Mouse (Mus musculus): ENCODE measurements around the gene Chst11. TPM values are rescaled to one million over a fixed set of nuclear protein-coding genes. Genes with fewer than 3 reads are reported as not detected.

Gene Chst11
- polyA plus RNA-seq, 1 experiment from 2014 or later: 2.9 TPM

Other genes with a start within 250 kb of the Chst11 start
- gene Nfyb, start 221.4 kb upstream of the Chst11 start, polyA plus RNA-seq (2015; fragmentation: Nextera tagmentation; extraction: Ambion mirVana): 57.6 and 57.8 TPM in 2 replicates
- 133 and 141 TPM in 2 replicates for gene Txnrd1, start 151.5 kb upstream of the Chst11 start, polyA plus RNA-seq (2015; fragmentation: Nextera tagmentation; extraction: Ambion mirVana)
- 0.47 and 0.55 TPM in 2 replicates for gene Eid3, start 118.9 kb upstream of the Chst11 start, polyA plus RNA-seq (2015; fragmentation: Nextera tagmentation; extraction: Ambion mirVana)